Mouse (Mus musculus): ENCODE measurements around the gene Scgb1b30.

DNA sequence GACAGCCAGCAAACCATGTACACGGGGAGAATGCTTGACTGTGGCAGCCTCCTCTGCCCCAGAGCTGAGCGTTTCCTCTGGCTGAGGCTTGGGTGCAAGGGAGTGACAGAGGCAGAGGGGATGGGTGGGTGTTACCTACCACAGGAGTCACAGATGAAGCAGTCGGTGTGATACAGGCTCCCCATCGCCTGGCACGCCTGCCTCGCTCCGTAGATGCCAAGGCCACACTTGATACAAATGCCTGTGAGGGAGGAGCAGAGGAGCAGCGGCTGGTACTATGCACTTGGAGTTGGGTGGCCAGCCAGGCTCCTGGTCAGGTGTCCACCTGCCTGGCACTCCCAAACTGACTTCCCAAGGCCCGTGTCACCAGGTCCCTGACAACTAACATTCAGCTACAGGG is 30.1 kb downstream of the Scgb1b30 start:
- TF ChIP-seq CTCF (IDR thresholded peaks at IDR 0.05; ENCODE audit: borderline replicate concordance, control insufficient read depth, extremely low read depth, insufficient read depth, low read length, poor library complexity) (no peak), POLR2A (IDR thresholded peaks at IDR 0.05; ENCODE audit: control insufficient read depth, extremely low read depth, insufficient read depth, low read length, poor library complexity) (no peak)

Data from thymus, adult 2 months (tissue).